Mouse (Mus musculus) brain, embryonic 14.5 days (tissue): ENCODE results near the gene Aunip. TPM values are rescaled to one million over a fixed set of nuclear protein-coding genes. Genes with fewer than 3 reads are reported as not detected.

Source experiments
- DNase-seq: peaks from one replicate; pipeline ENCODE4 v3.0.0-alpha.2; 2011; ENCODE audit warnings: low read depth
- CTCF ChIP-seq: fragments of 200-500 bp; IDR thresholded peaks from 2 replicates; pipeline ENCODE4 v1.5.1; 2012; ENCODE audit warnings: inconsistent platforms, mild to moderate bottlenecking, moderate library complexity, borderline replicate concordance; ENCODE audit not compliant: insufficient read depth, insufficient read length; ENCODE audit errors: extremely low read depth
- POLR2A ChIP-seq: fragments of 200-500 bp; IDR thresholded peaks from 2 replicates; pipeline ENCODE4 v1.6.1; 2012; ENCODE audit warnings: mild to moderate bottlenecking, inconsistent platforms, borderline replicate concordance; ENCODE audit not compliant: poor library complexity, insufficient read depth, insufficient read length, severe bottlenecking; ENCODE audit errors: extremely low read depth
- polyA plus RNA-seq: library from polyadenylated mRNA; depleted of rRNA; stranded (reverse); fragments of >200 nt; gene quantifications from 2 replicates; pipeline ENCODE4 v1.2.3, GENCODE M21; 2012; rRNA removed

The Aunip gene
- polyA plus RNA-seq, 1 experiment = 2.8 TPM

DNA sequence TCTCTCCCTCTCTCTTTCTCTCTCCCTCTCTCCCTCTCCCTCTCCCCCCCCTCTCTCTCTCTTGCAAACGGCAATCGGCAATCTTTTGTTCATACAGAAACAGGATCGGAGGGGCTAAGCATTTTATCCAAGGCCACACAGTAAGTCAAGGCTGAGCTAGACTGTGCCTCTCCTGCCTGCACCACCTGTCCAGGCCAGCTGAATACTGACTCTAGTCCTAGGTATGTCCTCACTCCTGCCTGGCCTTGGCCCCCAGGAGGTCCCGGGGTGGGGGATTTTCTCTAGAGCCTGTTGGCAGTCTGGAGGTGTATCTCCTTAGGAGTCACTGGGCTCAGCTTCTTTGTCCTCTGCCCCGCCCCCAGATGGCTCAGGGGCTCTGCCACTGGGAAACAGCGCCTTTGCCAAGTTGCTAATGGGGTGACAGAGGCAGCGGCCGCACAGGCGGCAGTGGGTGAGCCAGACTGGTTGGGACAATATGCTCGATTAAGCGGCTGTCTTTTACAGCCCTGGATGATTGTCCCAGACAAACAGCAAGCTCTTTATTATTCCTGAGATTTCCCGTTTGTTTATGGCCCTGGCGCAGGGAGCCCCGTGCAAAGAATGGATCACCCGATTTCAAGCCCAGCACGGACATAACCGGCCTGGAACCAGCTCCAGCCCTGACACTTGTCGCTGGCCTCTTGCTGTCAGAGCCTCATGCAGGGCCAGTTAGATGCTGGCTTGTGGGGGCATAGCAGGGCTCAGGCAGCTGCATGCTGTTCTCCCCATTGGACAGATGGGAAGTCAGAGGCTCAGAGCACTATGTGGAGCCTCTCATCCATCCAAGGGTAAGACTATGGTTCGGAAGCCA, 56.8 kb downstream of the Aunip start:
- TF ChIP-seq POLR2A = no peak
- no peak for TF ChIP-seq CTCF
- peak; percentile 93 for DNase-seq

DNA sequence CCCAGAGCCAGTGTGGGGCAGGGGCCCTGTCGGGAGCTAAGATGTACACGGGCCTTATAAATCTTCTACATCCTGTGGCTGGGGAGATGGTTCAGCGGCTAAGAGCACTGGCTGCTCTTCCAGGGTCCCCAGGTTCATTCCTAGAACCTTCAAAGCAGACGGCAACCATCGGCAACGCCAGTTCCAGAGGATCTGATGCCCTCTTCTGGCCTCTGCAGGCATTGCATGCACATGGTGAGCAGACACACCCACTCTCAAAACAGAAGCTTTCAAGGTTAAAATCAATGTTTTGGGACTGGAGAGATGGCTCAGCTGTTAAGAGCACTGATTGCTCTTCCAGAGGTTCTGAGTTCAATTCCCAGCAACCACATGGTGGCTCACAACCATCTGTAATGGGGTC, 58.4 kb downstream of the Aunip start:
- TF ChIP-seq POLR2A = no peak
- TF ChIP-seq CTCF = peak; percentile 29; the same call in 1 of the 2 replicates
- DNase-seq = no peak

DNA sequence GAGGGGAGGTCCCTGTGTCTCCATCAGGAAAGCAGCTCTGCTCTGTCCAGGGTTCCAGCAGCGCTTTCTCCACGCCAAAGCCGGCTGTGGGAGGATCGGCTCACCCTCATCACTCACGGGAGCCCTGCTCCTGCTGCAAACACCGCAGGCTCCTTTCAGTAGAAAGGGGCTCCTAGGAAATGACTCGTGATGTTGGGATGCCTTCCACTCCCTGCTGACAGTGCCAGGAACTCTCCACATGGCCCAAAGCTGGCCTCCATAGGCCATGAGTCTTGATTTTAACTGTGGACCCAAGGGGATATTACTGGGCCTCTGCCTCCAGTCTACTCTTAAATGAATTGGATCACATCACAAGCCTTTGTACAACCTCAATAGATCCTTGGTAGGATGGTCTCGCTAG, 59.0 kb downstream of the Aunip start:
- TF ChIP-seq CTCF (no peak), POLR2A (no peak)
- no peak for DNase-seq

DNA sequence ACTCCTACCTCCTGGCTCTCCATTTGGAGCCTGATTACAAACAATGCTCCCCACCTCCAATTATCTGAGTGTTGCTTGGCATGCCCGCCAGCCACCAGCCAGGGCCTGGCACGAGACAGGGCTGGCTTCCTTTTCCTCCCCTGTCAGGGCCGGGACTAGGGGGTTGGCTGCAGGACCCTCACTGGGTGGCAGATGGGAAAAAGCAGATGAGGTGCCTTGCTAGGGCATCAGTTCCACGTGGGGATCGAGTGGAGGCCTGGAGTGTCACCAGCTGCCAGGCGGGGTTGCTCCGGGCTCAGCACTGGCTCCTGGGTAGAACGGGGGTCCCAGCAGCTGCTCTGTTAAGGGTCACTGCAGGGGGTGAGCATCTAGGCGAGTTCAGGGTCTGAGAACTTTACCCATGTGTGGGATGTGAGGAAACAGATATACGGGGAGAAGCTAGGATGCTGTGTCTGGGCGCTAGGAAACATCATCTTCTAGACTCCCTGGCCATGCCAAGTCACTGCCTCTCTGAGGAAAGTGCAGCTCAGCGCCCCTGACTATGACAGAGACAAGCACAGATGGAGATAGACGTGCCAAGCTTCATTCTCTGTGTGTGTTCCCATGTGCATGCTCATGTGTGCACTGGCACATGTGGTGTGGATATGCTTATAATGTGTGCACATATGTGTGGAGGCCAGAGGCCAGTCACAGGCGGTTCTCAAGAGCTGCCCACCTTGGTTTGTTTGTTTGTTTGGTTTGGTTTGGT, 60.1 kb downstream of the Aunip start:
- peak; percentile 73 for DNase-seq
- TF ChIP-seq POLR2A (no peak), CTCF (no peak)

DNA sequence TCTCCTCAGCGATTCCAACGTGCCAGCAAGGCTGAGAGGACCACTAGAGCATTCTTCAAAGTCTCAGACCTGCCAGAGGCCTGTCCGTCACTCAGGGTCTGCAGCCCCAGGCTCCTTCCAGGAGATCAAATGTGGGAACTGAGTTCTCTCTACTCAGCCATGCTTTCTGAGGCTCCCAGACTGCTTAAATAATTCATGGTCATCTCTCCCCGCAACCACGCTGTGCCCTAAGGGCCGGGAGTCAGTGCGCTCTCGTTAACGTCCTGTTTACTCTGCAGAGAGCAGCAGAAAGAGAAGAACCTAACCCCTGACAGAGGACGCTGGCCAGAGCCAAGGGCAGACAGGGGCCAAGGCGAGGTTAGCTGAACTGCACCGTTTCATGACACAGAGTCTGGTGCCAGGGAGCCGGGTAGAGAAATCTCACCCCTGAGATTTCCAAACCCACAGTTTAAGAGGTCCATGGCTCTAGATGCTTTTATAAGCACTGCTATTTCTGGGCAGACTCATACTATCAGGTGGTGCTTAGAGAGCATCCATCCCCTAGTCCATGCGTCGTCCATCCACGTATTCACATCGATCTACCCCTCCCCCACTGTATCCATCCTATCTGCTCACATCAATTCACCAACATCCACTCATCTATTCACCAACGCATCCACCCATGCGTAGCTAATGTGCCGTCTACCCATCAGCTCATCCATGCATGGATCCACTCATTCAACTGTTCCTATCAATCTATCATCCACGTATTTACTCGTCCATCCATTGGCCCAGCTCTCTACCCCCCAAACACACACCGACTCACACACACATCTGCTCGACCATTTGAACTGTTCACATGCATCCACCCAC, 61.9 kb downstream of the Aunip start:
- peak; percentile 35 for DNase-seq
- no peak for TF ChIP-seq POLR2A
- no peak for TF ChIP-seq CTCF

Other genes starting within 250 kb of the Aunip start
- gene Pdik1l, start 223.1 kb upstream of the Aunip start, polyA plus RNA-seq = 18.8 and 20.7 TPM in 2 replicates
- 0.13 and 0.33 TPM in 2 replicates for gene Trim63, start 195.9 kb upstream of the Aunip start, polyA plus RNA-seq
- gene Slc30a2, start 167.8 kb upstream of the Aunip start, polyA plus RNA-seq = 0.05 TPM in 1 of 2 replicates, not detected in the other
- 0.32 and 0.40 TPM in 2 replicates for gene Extl1, start 127.1 kb upstream of the Aunip start, polyA plus RNA-seq
- 14.0 and 14.6 TPM in 2 replicates for gene Pafah2, start 114.7 kb upstream of the Aunip start, polyA plus RNA-seq
- gene Stmn1, start 42.7 kb upstream of the Aunip start, polyA plus RNA-seq = 1,070 and 2,202 TPM in 2 replicates
- gene Paqr7, start 14.3 kb upstream of the Aunip start, polyA plus RNA-seq = 19.6 and 21.3 TPM in 2 replicates
- 152 and 168 TPM in 2 replicates for gene Mtfr1l, start 24.4 kb downstream of the Aunip start, polyA plus RNA-seq
- 46.3 and 55.6 TPM in 2 replicates for gene Selenon, start 41.2 kb downstream of the Aunip start, polyA plus RNA-seq
- gene Man1c1, start 193.3 kb downstream of the Aunip start, polyA plus RNA-seq = 5.0 and 10.7 TPM in 2 replicates